Mouse (Mus musculus) liver, embryonic 14.5 days (tissue): ENCODE results near the gene Gpr146. TPM values are rescaled to one million over a fixed set of nuclear protein-coding genes. Genes with fewer than 3 reads are reported as not detected.

ENCODE experiments used
- ATAC-seq: fragments of 200-750 bp; cut with Nextera tagmentation; 2 replicates; pipeline ENCODE4 v1.8.0; 2017; ENCODE audit warnings: moderate number of reproducible peaks, mild to moderate bottlenecking, moderate library complexity; ENCODE audit not compliant: insufficient read depth
- DNase-seq, 3 experiments: peaks; one replicate each; pipeline ENCODE4 v3.0.0-alpha.2; 2012 to 2013; ENCODE audit warnings: low read depth in 3 of 3, low spot score in 3 of 3
- H3K27ac ChIP-seq: fragments of 300-500 bp; sonication (generic); 2 replicates; pipeline ENCODE4 v1.5.1; 2014; ENCODE audit warnings: moderate library complexity, mild to moderate bottlenecking, control low read depth, inconsistent platforms
- H3K27me3 ChIP-seq: fragments of 300-500 bp; sonication (generic); 2 replicates; pipeline ENCODE4 v1.6.1; 2014; ENCODE audit warnings: mild to moderate bottlenecking, low read length, moderate library complexity; ENCODE audit not compliant: control insufficient read depth, insufficient read depth
- H3K36me3 ChIP-seq: fragments of 300-500 bp; sonication (generic); replicated peaks from 2 replicates; pipeline ENCODE4 v1.6.1; 2014; ENCODE audit warnings: low read depth; ENCODE audit not compliant: control insufficient read depth, insufficient read depth
- H3K4me1 ChIP-seq, 2 experiments: fragments of 200-500 bp in 1 of 2; fragments of 300-500 bp in 1 of 2; sonication (generic) in 1 of 2; replicated peaks; 2 replicates each; pipeline ENCODE4 v1.6.1; 2012 to 2014; ENCODE audit warnings: antibody characterized with exemption in 1 of 2, inconsistent platforms in 1 of 2, low read length in 1 of 2; ENCODE audit not compliant: control insufficient read depth in 2 of 2, insufficient read depth in 2 of 2
- H3K4me2 ChIP-seq: fragments of 300-500 bp; sonication (generic); 2 replicates; pipeline ENCODE4 v1.6.1; 2014; ENCODE audit warnings: low read depth, mild to moderate bottlenecking, control low read depth, moderate library complexity
- H3K4me3 ChIP-seq, 2 experiments: fragments of 200-500 bp in 1 of 2; fragments of 300-500 bp in 1 of 2; sonication (generic) in 1 of 2; 2 replicates each; pipeline ENCODE4 v1.5.1; 2012 to 2014; ENCODE audit warnings: low read depth in 2 of 2, low read length in 2 of 2, mild to moderate bottlenecking in 2 of 2, control low read depth in 1 of 2, inconsistent platforms in 1 of 2, moderate library complexity in 1 of 2; ENCODE audit not compliant: insufficient read depth in 1 of 2
- H3K9ac ChIP-seq: fragments of 300-500 bp; sonication (generic); replicated peaks from 2 replicates; pipeline ENCODE4 v1.6.1; 2014; ENCODE audit warnings: mild to moderate bottlenecking, control low read depth, moderate library complexity
- H3K9me3 ChIP-seq: fragments of 300-500 bp; sonication (generic); 2 replicates; pipeline ENCODE4 v1.6.1; 2016; ENCODE audit warnings: low read length, mixed read lengths; ENCODE audit not compliant: control insufficient read depth
- CTCF ChIP-seq: IDR thresholded peaks from 2 replicates; pipeline ENCODE4 v1.5.1; 2016; ENCODE audit warnings: antibody characterized with exemption, low read depth, control low read depth
- EP300 ChIP-seq: IDR thresholded peaks from 2 replicates; pipeline ENCODE4 v1.6.1; 2016; ENCODE audit warnings: antibody characterized with exemption, low read depth
- WGBS: fragments of 180-500 bp; shearing (Covaris S2); extraction: QIAGEN DNeasy Blood & Tissue Kit; methylation state at CpG from one replicate; pipeline ENCODE4 v1.1.7; 2014; ENCODE audit not compliant: insufficient replicate concordance; 5-methylcytosine and 5-hydroxymethylcytosine counted together
- polyA plus RNA-seq, 2 experiments: library from polyadenylated mRNA; depleted of rRNA in 1 of 2; stranded (reverse) in 1 of 2; unstranded in 1 of 2; fragments of >200 nt; fragmentation: Nextera tagmentation in 1 of 2; extraction: Ambion mirVana in 1 of 2; gene quantifications; 2 replicates each; pipeline versions ENCODE4 v1.2.1 to v1.2.3; 2012 to 2014

Gene Gpr146
- polyA plus RNA-seq, 2 experiments, result 14.6 to 18.4 TPM

- TF ChIP-seq EP300, result no peak
- TF ChIP-seq CTCF, result no peak
- peak; percentile 74 for ATAC-seq
- H3K9ac ChIP-seq, result peak within 1 kb of the TSS; percentile 1
- peak within 1 kb of the TSS; percentile 23 for H3K27ac ChIP-seq
- H3K36me3 ChIP-seq, result no peaks in the 10 kb centered on the region
- no peaks in the 10 kb centered on the region for H3K9me3 ChIP-seq
- peak within 1 kb of the TSS in 1 of 2 experiments; percentile 5; a peak in 2 of 4 replicates for H3K4me3 ChIP-seq
- peak within 1 kb of the TSS; percentile 26 for H3K4me2 ChIP-seq
- H3K4me1 ChIP-seq, result peaks cover 4 to 22% of the 10 kb centered on the region in 2 experiments; a peak in 3 of 4 replicates
- H3K27me3 ChIP-seq, result no peaks in the 10 kb centered on the region
- WGBS, result 17% methylated on average over 6 of the region's 6 CpGs
- peak in 1 of 3 experiments; percentile 41 for DNase-seq
Observed at GRCm38 (mm10) chr5:139404801-139405401, 27.4 kb downstream of the Gpr146 start, which contains the start of gene C130050O18Rik. C130050O18Rik (plus strand) TSS chr5:139405280.

GRCm38 (mm10) chr5:139405478-139405877, 28.0 kb downstream of the Gpr146 start:
- Histone ChIP-seq H3K4me1 (peaks cover 4 to 22% of the 10 kb centered on the region in 2 experiments; a peak in 3 of 4 replicates), H3K27ac (peak overlapping the region; percentile 14; the same call in 1 of the 2 replicates), H3K4me2 (peak overlapping the region; percentile 26), H3K9ac (peak overlapping the region; percentile 1), H3K27me3 (no peaks in the 10 kb centered on the region), H3K4me3 (peak overlapping the region in 1 of 2 experiments; percentile 5; a peak in 1 of 4 replicates), H3K9me3 (no peaks in the 10 kb centered on the region), H3K36me3 (no peaks in the 10 kb centered on the region)
- DNase-seq, result no peak
- TF ChIP-seq CTCF, result no peak
- no peak for ATAC-seq
- WGBS, result 29% methylated on average over 7 of the region's 7 CpGs

- Histone ChIP-seq H3K4me2 (peak overlapping the region; percentile 26), H3K4me3 (peak overlapping the region in 1 of 2 experiments; percentile 5; a peak in 2 of 4 replicates), H3K4me1 (peaks cover 4 to 22% of the 10 kb centered on the region in 2 experiments; a peak in 3 of 4 replicates), H3K36me3 (no peaks in the 10 kb centered on the region), H3K27ac (peak overlapping the region; percentile 14; the same call in 1 of the 2 replicates), H3K9me3 (no peaks in the 10 kb centered on the region), H3K9ac (no peak overlapping the region), H3K27me3 (no peaks in the 10 kb centered on the region)
- no peak for TF ChIP-seq EP300
- no peak for TF ChIP-seq CTCF
- DNase-seq, result no peak
- ATAC-seq, result no peak
- 44% methylated on average over 3 of the region's 3 CpGs for WGBS
Observed at GRCm38 (mm10) chr5:139405953-139406352, 28.5 kb downstream of the Gpr146 start.

GRCm38 (mm10) chr5:139407121-139407885, 29.8 kb downstream of the Gpr146 start:
- H3K27ac ChIP-seq, result no peak overlapping the region
- H3K4me2 ChIP-seq, result peak overlapping the region; percentile 4; the same call in 1 of the 2 replicates
- TF ChIP-seq EP300 (no peak), CTCF (peak; percentile 19)
- DNase-seq (no peak), ATAC-seq (no peak)
- no peaks in the 10 kb centered on the region for H3K27me3 ChIP-seq
- H3K9me3 ChIP-seq, result no peaks in the 10 kb centered on the region
- WGBS, result 63% methylated on average over 14 of the region's 14 CpGs
- no peaks in the 10 kb centered on the region for H3K36me3 ChIP-seq
- peaks cover 4 to 22% of the 10 kb centered on the region in 2 experiments; a peak in 3 of 4 replicates for H3K4me1 ChIP-seq
- no peak overlapping the region for H3K9ac ChIP-seq
- H3K4me3 ChIP-seq, result no peak overlapping the region

- H3K36me3 ChIP-seq, result no peaks in the 10 kb centered on the region
- H3K4me1 ChIP-seq, result peaks cover 4 to 22% of the 10 kb centered on the region in 2 experiments; a peak in 3 of 4 replicates
- H3K9ac ChIP-seq, result no peak overlapping the region
- H3K27me3 ChIP-seq, result no peaks in the 10 kb centered on the region
- no peaks in the 10 kb centered on the region for H3K9me3 ChIP-seq
- ATAC-seq, result no peak
- no peak overlapping the region for H3K4me2 ChIP-seq
- H3K4me3 ChIP-seq, result no peak overlapping the region
- no peak for DNase-seq
- no peak overlapping the region for H3K27ac ChIP-seq
- TF ChIP-seq EP300 (no peak), CTCF (peak; percentile 17; the same call in 1 of the 2 replicates)
- WGBS, result 40% methylated on average over 7 of the region's 7 CpGs
Observed at GRCm38 (mm10) chr5:139408511-139408910, 31.0 kb downstream of the Gpr146 start.
